Mouse (Mus musculus): ENCODE data around the gene Cblc.

- no peak for TF ChIP-seq CTCF (conservative IDR thresholded peaks at IDR 0.05; ENCODE audit: low read length)
- TF ChIP-seq POU5F1 (IDR thresholded peaks at IDR 0.05; ENCODE audit: borderline replicate concordance, low read length), result no peak
- no peak; the same call in 1 of the 2 replicates for TF ChIP-seq NANOG (IDR thresholded peaks at IDR 0.05; ENCODE audit: borderline replicate concordance, low read length)
Observed at GRCm38 (mm10) chr7:19823256-19824181, 26.9 kb upstream of the Cblc start.

Data from E14TG2a.4 (cell line).